Mouse (Mus musculus) layer of hippocampus, adult 9-10 months (tissue): ENCODE results near the gene Apbb1.

Source experiments
- DNase-seq: peaks from one replicate; pipeline ENCODE4 v3.0.0; 2022; ENCODE audit warnings: low spot score

The Apbb1 gene

GRCm38 (mm10) chr7:105569512-105570496, 11.6 kb downstream of the Apbb1 start:
- DNase-seq, result no peak

GRCm38 (mm10) chr7:105568988-105569471, 12.4 kb downstream of the Apbb1 start:
- DNase-seq, result no peak

GRCm38 (mm10) chr7:105568583-105568982, 12.9 kb downstream of the Apbb1 start:
- DNase-seq, result no peak

- DNase-seq, result no peak
These were observed 16.2 kb downstream of the Apbb1 start for GRCm38 (mm10) chr7:105565071-105565836.

GRCm38 (mm10) chr7:105563367-105563766, 18.1 kb downstream of the Apbb1 start:
- DNase-seq, result no peak

- no peak for DNase-seq
These were observed 19.1 kb downstream of the Apbb1 start for GRCm38 (mm10) chr7:105562317-105562716.

- DNase-seq, result no peak
These were observed 22.4 kb downstream of the Apbb1 start for GRCm38 (mm10) chr7:105559016-105559415.

- no peak for DNase-seq
These were observed 23.8 kb downstream of the Apbb1 start for GRCm38 (mm10) chr7:105557671-105558070.

- DNase-seq, result no peak
These were observed 25.0 kb downstream of the Apbb1 start for GRCm38 (mm10) chr7:105556406-105556805.

GRCm38 (mm10) chr7:105555571-105555970, 25.9 kb downstream of the Apbb1 start:
- no peak for DNase-seq

- DNase-seq, result peak; percentile 81
These were observed 27.1 kb downstream of the Apbb1 start, which contains the start of gene Smpd1 for GRCm38 (mm10) chr7:105554212-105554942. Smpd1 (plus strand) TSS chr7:105554360.

GRCm38 (mm10) chr7:105553456-105554211, 27.8 kb downstream of the Apbb1 start:
- DNase-seq, result no peak

GRCm38 (mm10) chr7:105549035-105549434, 32.4 kb downstream of the Apbb1 start:
- DNase-seq, result peak; percentile 58

- DNase-seq, result no peak
These were observed 33.5 kb downstream of the Apbb1 start for GRCm38 (mm10) chr7:105547970-105548369.

GRCm38 (mm10) chr7:105545986-105546385, 35.5 kb downstream of the Apbb1 start:
- DNase-seq, result no peak

- DNase-seq, result no peak
These were observed 47.3 kb downstream of the Apbb1 start for GRCm38 (mm10) chr7:105534162-105534561.

- no peak for DNase-seq
These were observed 53.4 kb downstream of the Apbb1 start for GRCm38 (mm10) chr7:105528094-105528493.

GRCm38 (mm10) chr7:105527306-105527937, 54.0 kb downstream of the Apbb1 start:
- DNase-seq, result peak; percentile 40

- no peak for DNase-seq
These were observed 57.2 kb downstream of the Apbb1 start for GRCm38 (mm10) chr7:105524222-105524621.

- no peak for DNase-seq
These were observed 61.3 kb downstream of the Apbb1 start for GRCm38 (mm10) chr7:105520201-105520600.

- no peak for DNase-seq
These were observed 61.7 kb downstream of the Apbb1 start for GRCm38 (mm10) chr7:105519771-105520170.
